8 mouse cellular contexts compared by ENCODE assay signal in the genomic region with DNA sequence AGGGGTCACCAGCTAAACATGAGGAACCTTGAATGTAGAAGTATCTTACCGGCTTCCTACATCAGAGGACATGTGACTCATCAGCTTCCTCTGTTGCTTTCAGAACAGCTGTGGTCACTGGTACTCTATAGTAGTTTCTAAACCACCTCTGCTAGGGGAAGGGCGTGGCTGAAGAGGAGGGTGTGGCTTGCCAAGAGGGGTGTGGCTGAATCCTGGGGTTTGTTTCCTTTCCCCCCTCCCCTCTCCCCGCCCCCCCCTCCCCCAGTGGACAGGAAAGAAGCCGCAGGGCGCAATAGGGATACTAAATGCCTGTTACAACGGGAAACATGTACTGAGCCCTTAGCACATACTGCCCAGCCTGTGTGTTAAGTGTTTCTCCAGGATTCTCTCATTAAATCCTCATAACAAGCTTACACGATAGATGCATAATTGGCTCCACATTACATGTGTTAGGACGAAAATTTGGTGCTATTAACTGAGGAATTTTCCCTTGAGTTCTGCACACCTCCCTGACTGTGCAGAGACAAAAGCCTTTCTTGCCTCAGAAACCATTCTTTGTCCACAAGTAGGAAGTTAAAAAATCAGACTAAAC.
A peak's percentile ranks its signal among the peaks of the same experiment; 100 is the strongest.
DNase-seq lines count a peak whose midpoint lies in the region; ATAC-seq and TF ChIP-seq lines count a peak whose summit lies in the region.

No protein-coding gene starts in this region.

- 0 out of 2 replicates have a peak, but pooled peaks have one; percentile 45 for ATAC-seq in heart, embryonic 12.5 days (ENCODE audit: insufficient number of reproducible peaks, low FRiP score)
- peak; percentile 80 for ATAC-seq in limb, embryonic 11.5 days (ENCODE audit: insufficient number of reproducible peaks, low FRiP score, low TSS enrichment, low read depth)
- ATAC-seq in midbrain, embryonic 12.5 days (ENCODE audit: low FRiP score, low read depth) = peak; percentile 39; the same call in 1 of the 2 replicates
- no peak for ATAC-seq in erythroid progenitor cell, adult 5-6 weeks (replicated peaks; ENCODE audit: low FRiP score, poor library complexity, severe bottlenecking)

- H3K36me3 ChIP-seq in heart, embryonic 12.5 days = no peaks in the 10 kb centered on the region
- no peaks in the 10 kb centered on the region for H3K36me3 ChIP-seq in limb, embryonic 11.5 days (ENCODE audit: control insufficient read depth, insufficient read depth, low read length)
- no peaks in the 10 kb centered on the region for H3K36me3 ChIP-seq in midbrain, embryonic 12.5 days

- H3K27me3 ChIP-seq in heart, embryonic 12.5 days (replicated peaks) = no peaks in the 10 kb centered on the region
- no peaks in the 10 kb centered on the region for H3K27me3 ChIP-seq in limb, embryonic 11.5 days (ENCODE audit: control insufficient read depth, insufficient read depth, low read length)
- H3K27me3 ChIP-seq in midbrain, embryonic 12.5 days = no peaks in the 10 kb centered on the region

- H3K9me3 ChIP-seq in heart, embryonic 12.5 days (replicated peaks) = no peaks in the 10 kb centered on the region
- no peaks in the 10 kb centered on the region for H3K9me3 ChIP-seq in limb, embryonic 11.5 days (ENCODE audit: control insufficient read depth, low read length)
- H3K9me3 ChIP-seq in midbrain, embryonic 12.5 days = no peaks in the 10 kb centered on the region

- no peaks in the 10 kb centered on the region for H3K4me1 ChIP-seq in heart, embryonic 12.5 days (replicated peaks)
- peaks cover 19% of the 10 kb centered on the region for H3K4me1 ChIP-seq in limb, embryonic 11.5 days (ENCODE audit: control insufficient read depth, insufficient read depth, low read length)
- 0 out of 2 replicates have a peak, but pooled peaks cover 10% of the 10 kb centered on the region for H3K4me1 ChIP-seq in midbrain, embryonic 12.5 days

- no peak overlapping the region for H3K9ac ChIP-seq in heart, embryonic 12.5 days
- no peak overlapping the region for H3K9ac ChIP-seq in limb, embryonic 11.5 days (ENCODE audit: low read length)
- H3K9ac ChIP-seq in midbrain, embryonic 12.5 days (replicated peaks) = no peak overlapping the region

- H3K4me2 ChIP-seq in heart, embryonic 12.5 days = peak overlapping the region; percentile 43
- H3K4me2 ChIP-seq in limb, embryonic 11.5 days (ENCODE audit: low read depth, severe bottlenecking) = peak overlapping the region; percentile 21; the same call in 1 of the 2 replicates
- H3K4me2 ChIP-seq in midbrain, embryonic 12.5 days (replicated peaks) = 0 out of 2 replicates have a peak overlapping the region, but pooled peaks have one; percentile 17

- no peak overlapping the region for H3K4me3 ChIP-seq in heart, embryonic 12.5 days
- H3K4me3 ChIP-seq in limb, embryonic 11.5 days (ENCODE audit: low read depth, low read length) = no peak overlapping the region
- H3K4me3 ChIP-seq in midbrain, embryonic 12.5 days = no peak overlapping the region

- 7% methylated on average over 8 of the region's 8 CpGs for WGBS in heart, embryonic 12.5 days
- 8% methylated on average over 6 of the region's 8 CpGs for WGBS in limb, embryonic 11.5 days
- 11% methylated on average over 8 of the region's 8 CpGs for WGBS in midbrain, embryonic 12.5 days

- no peak for TF ChIP-seq POLR2A in brain, embryonic 14.5 days (IDR thresholded peaks at IDR 0.05; ENCODE audit: borderline replicate concordance, extremely low read depth, insufficient read depth, insufficient read length, poor library complexity, severe bottlenecking)

- DNase-seq in B cell, adult 2 months = peak; percentile 35 to 49
- peak; percentile 52 for DNase-seq in brain, embryonic 14.5 days (ENCODE audit: low read depth)
- DNase-seq in limb, embryonic 11.5 days (ENCODE audit: low spot score) = peak; percentile 70
- peak; percentile 7 to 14 for DNase-seq in thymus, postnatal 10 days (ENCODE audit: low spot score in 2 of 2)
- DNase-seq in right cerebral cortex, postnatal 36 days (ENCODE audit: low spot score in 2 of 2) = no peak

- no peak overlapping the region for H3K27ac ChIP-seq in heart, embryonic 12.5 days (ENCODE audit: poor library complexity, severe bottlenecking)
- peak overlapping the region; percentile 45; the same call in 1 of the 2 replicates for H3K27ac ChIP-seq in limb, embryonic 11.5 days (replicated peaks; ENCODE audit: low read depth, low read length)
- no peak overlapping the region for H3K27ac ChIP-seq in midbrain, embryonic 12.5 days (replicated peaks)

- no peak for TF ChIP-seq CTCF in brain, embryonic 14.5 days (IDR thresholded peaks at IDR 0.05; ENCODE audit: borderline replicate concordance, extremely low read depth, insufficient read depth, insufficient read length)

Comparison
In these comparisons a context has a peak if more than half of its experiments do, and no peak if none do; other contexts are left out.
1. DNase-seq: peak in B cell, adult 2 months (2 of 2), brain, embryonic 14.5 days (single experiment), limb, embryonic 11.5 days (single experiment) and thymus, postnatal 10 days (2 of 2); none in right cerebral cortex, postnatal 36 days (0 of 2).
2. Peak in every context shown above with its lines, with median percentiles within 50 percentile points of each other: H3K4me2 ChIP-seq.